Mouse (Mus musculus) cerebellum, adult 11 months (tissue): ENCODE results near the gene Sbno2.

Source experiments
- DNase-seq: peaks from one replicate; pipeline ENCODE4 v3.0.0; 2022

Gene Sbno2

GRCm38 (mm10) chr10:80087483-80087882, 17.9 kb downstream of the Sbno2 start:
- no peak for DNase-seq

DNA sequence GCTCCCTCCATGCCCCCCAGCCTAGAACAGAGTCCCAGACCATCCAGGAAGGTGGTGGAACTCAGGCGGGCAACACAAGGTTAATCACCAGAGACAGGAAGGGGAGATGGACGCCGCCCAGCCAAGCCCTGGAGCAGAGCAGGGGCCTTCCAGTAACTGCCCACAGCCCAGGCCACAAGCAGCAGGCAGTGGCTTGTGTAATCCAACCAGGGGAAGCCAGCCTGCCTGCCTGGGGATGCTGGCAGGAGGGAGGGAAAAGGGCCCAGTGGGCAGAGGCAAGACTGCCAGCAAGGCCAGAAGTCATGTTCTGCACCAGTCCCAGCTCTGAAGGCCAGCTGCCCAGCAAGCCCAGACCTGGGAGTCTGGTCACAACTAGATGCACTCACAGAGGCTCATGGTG, 18.5 kb downstream of the Sbno2 start:
- no peak for DNase-seq

DNA sequence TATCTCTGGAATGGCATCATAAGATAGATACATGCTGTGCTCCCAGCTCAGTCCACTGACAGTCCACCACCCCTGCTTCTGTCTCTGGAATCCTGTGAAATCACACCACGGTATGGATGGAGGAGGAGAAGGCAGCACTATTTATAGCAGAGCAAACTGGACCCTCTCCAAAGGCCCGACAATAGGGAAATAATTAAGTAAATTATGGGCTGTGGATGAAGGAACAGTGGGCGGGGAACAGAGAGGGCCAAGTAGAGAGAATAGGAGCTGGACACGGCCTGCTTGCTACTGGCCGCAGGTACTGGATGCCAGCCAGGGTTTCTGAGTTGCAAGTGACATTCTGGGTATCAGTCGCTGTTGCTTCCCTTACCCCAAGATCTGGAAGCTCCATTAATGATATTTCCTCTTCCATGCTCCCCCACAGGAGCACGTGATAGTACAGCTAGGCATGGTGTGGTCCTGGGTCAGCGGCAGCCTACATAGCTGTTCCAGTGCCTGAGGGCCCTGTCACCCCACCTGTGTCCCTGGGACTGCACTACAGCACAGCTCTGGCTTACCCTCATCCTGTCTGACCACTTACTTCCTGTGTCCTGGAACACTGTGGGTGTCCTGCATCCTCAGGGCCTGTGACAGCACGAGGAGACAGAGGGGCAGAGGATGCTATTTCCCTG, 20.4 kb downstream of the Sbno2 start:
- DNase-seq = peak; percentile 35

GRCm38 (mm10) chr10:80081075-80081474, 24.3 kb downstream of the Sbno2 start:
- no peak for DNase-seq

- no peak for DNase-seq
Measured at GRCm38 (mm10) chr10:80080396-80081070, 24.8 kb downstream of the Sbno2 start.

GRCm38 (mm10) chr10:80078366-80078765, 27.0 kb downstream of the Sbno2 start:
- DNase-seq = no peak

DNA sequence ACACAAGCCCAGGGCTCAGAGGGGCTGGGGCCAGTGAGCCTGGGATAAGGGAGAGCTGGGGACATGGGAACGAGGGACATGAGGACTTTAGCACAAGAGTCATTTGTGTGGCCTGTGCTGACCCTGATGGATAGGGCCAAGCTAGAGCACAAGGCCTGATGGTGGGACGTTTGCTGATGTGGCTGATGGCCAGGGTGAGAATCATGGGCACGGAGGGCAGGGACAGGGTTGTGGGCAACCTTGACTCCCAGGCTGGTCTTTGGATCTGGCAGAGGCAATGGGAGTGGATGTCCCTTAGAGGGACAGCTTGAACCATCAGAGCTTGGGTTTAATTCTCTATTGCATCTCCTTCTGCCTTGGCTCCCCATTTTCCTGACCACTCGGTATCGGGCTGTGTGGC, 28.1 kb downstream of the Sbno2 start:
- no peak for DNase-seq

DNA sequence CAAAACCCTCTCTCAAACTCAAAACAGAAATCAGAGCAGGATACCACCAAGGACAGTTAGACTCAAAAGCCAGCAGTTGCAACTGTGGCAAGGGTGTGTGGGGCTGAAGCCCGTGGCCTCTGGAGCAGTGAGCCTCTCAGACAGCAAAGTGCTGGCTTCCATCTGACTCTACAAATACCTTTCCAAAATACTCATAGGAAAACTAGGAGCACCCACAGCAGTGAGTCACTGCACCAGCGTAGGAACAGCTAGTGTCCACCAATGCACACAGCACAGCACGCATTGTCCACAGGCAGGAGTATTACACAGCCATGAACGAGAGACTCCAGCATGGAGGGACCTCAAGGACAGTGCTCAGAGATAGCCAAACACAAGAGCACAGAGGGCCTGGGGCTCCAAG, 29.0 kb downstream of the Sbno2 start:
- DNase-seq = no peak

DNA sequence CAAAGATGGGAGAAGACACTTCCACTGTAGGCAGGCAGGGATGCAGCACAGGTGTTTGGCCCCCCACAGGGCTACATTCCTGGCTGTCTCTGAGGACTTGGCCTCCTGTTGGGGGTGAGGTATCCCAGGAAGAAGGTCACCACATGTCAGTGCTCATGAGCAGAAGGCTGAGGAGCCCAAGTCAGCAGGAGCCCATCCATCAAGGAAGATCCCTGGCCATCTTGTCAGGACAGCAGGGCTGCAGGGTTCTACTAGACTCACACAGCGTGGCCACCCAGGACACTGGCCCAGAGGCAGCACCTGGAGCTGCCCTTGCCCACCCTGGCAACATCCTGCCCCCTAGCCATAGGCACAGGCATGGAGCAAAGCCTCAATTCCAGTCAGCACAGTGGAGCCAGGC, 29.4 kb downstream of the Sbno2 start:
- no peak for DNase-seq

- no peak for DNase-seq
Measured at GRCm38 (mm10) chr10:80074813-80075601, 30.4 kb downstream of the Sbno2 start.

DNA sequence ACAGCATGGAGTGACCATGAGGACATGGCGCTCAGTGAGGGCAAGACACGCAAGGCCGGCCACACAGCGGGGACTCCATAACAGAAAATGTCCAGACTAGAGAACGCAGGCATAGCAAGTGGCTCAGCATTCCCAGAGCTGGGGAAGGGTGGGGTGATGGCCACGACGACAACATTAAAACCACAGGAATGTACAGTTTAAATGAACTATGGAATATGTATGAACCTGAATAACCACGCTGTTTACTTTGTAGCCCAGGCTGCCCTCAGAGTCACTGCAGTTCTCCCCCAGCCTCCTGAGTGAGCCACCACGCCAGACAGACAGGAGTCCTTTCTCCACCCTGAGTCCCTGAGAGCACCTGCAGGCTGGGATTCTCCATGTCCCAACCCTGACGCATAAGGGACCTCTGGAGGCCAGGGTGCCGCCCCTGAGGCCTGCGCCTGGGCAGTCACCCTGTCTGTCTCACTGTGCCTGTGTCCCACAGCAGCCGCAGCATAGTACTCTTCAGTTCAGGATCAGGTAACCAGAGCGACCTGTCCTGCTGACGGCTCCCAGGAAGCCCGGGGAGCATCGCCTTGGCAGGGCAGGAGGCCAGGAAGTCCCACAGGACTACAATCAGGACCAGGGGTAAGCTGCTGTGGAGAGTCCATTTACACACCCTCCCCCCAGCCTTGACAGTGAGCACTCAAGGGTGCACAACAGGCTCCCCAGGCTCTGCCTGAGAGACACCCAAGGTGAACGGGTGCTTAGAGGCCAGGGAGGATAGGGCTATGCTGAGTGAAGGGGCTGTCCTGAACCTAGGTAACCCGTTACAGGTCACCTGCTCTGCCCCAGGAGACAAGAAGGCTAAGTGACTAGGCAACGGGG, 32.5 kb downstream of the Sbno2 start:
- DNase-seq = no peak

- no peak for DNase-seq
Measured at GRCm38 (mm10) chr10:80071516-80071900, 33.9 kb downstream of the Sbno2 start.

GRCm38 (mm10) chr10:80070837-80071515, 34.4 kb downstream of the Sbno2 start:
- DNase-seq = peak; percentile 83

DNA sequence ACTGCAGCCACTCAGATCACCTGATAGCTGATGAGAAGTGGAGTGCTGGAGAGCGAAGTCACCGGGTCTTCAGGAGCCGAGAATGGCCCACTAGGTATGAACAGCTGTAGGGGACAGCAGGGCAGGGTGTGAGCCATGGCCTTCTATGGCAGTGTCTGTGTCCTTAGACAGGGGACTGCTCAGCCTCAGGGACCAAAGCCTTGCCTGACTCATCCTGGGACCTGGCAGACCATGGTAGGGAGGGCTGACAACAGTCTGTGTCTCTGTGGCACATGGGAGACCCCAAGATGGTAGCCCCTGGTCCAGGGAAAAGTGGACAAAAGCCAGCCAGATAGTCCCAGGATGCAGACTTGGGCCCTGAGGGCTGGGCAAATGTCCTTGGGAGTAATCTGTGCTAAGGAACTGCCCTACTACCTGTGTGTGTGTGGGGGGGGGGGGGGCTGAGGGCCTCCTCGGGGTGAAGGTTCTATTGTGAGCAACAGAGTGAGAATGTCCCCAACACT, 35.4 kb downstream of the Sbno2 start:
- no peak for DNase-seq

DNA sequence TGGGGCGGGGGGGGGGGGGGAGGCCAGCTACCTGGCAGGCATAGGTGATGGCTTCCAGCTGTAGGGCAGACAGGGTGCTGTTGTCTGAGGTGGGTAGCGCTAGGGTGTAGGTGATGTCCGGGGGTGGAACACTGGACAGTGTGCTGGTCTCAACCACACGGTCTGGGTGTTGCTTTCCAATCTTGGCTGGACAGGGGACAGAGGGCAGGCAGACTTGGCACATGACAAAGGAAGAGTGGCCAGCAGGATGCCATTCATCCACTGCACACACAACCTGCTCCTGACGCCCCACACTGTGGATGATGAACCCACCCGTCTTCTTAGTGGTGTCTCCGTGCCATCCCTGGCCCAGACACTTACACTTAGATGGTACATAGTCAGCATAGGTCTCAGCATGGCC, 36.1 kb downstream of the Sbno2 start:
- DNase-seq = no peak

- no peak for DNase-seq
Measured at GRCm38 (mm10) chr10:80063877-80064650, 41.3 kb downstream of the Sbno2 start.

- no peak for DNase-seq
Measured at GRCm38 (mm10) chr10:80063104-80063503, 42.3 kb downstream of the Sbno2 start.

DNA sequence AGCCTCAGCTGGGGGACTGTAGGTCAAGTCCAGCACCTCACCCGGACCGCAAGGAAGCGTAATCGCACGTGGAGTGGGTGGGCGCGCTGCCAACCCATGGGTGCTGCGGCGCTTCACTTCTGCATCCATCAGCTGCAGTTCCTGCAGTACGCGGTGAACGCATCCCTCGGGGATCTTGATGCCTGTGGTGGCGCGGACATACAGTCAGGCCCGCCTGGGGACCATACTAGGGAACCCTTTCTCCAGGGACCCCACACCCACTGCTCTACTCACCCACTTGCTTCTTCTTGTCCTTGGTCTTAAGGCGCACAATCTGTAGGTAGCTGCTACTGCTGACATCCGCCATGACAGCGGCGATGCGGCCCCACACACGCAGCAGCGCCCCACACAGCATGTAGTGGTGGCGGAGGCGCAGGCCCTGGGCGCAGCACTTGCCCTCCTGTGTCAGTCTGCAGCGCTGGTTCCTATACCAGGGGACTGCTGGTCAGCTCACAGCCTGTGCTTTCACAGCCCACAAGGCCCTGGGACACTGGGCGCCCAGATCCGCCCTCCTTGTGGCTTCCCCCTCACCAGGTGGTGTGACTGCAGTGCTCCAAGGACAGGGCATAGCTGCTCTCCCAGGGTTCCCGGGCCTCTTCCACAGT, 47.6 kb downstream of the Sbno2 start:
- no peak for DNase-seq

DNA sequence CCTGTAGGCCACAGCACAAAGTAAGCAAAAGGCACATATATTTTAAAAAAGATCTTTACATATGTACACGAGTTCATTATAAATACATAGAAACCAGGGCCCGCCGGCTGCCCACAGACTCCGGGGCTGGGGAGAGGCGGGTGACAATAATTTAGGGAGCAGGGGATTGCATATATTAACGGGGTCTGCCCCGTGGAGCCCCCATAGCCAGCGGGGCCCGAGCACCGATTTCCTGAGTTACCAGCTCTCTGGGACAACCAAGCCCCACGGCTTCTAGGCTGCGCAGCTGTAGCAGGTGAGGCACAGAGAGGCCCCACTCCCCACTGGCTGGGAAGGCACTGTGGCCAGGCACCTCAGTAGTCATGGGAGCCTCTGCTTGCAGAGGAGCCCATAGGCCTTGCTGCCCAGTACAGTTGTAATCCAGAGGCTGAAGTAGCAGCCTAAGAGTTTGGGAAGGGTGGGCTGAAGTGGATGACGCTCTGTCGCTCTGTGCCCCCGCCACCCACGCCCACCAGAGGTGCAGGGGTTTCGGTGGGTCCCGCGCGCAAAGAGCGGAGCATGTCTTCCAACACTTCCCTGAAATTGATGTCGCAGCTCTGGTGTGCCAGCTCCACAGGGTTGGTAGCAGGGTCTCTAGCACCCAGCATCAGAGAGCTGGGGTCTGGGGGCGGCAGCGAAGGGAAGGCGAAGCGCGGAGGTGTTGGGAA, 48.2 kb downstream of the Sbno2 start:
- DNase-seq = no peak

- no peak for DNase-seq
Measured at GRCm38 (mm10) chr10:80056506-80056905, 48.9 kb downstream of the Sbno2 start.
